Mouse (Mus musculus) heart, embryonic 12.5 days (tissue): Measurements from ENCODE around the gene Tas2r106. TPM values are rescaled to one million over a fixed set of nuclear protein-coding genes. Genes with fewer than 3 reads are reported as not detected.

ENCODE experiments used
- ATAC-seq: fragments of 200-750 bp; cut with Nextera tagmentation; 2 replicates; pipeline ENCODE4 v1.8.0; 2017; ENCODE audit warnings: moderate TSS enrichment, moderate library complexity; ENCODE audit not compliant: insufficient number of reproducible peaks, low FRiP score
- H3K27ac ChIP-seq: fragments of 300-500 bp; sonication (generic); 2 replicates; pipeline ENCODE4 v1.5.1; 2016; ENCODE audit warnings: mild to moderate bottlenecking, moderate library complexity; ENCODE audit not compliant: poor library complexity, severe bottlenecking
- H3K27me3 ChIP-seq: fragments of 300-500 bp; sonication (generic); replicated peaks from 2 replicates; pipeline ENCODE4 v1.6.1; 2016; ENCODE audit warnings: mild to moderate bottlenecking, moderate library complexity
- H3K36me3 ChIP-seq: fragments of 300-500 bp; sonication (generic); 2 replicates; pipeline ENCODE4 v1.6.1; 2016; ENCODE audit warnings: mild to moderate bottlenecking, moderate library complexity
- H3K4me1 ChIP-seq: fragments of 300-500 bp; sonication (generic); replicated peaks from 2 replicates; pipeline ENCODE4 v1.6.1; 2016; ENCODE audit warnings: mild to moderate bottlenecking
- H3K4me2 ChIP-seq: fragments of 300-500 bp; sonication (generic); 2 replicates; pipeline ENCODE4 v1.6.1; 2016; ENCODE audit warnings: mild to moderate bottlenecking, moderate library complexity
- H3K4me3 ChIP-seq: fragments of 300-500 bp; sonication (generic); 2 replicates; pipeline ENCODE4 v1.5.1; 2016; ENCODE audit warnings: mild to moderate bottlenecking
- H3K9ac ChIP-seq: fragments of 300-500 bp; sonication (generic); 2 replicates; pipeline ENCODE4 v1.6.1; 2016; ENCODE audit warnings: mild to moderate bottlenecking, moderate library complexity
- H3K9me3 ChIP-seq: fragments of 300-500 bp; sonication (generic); replicated peaks from 2 replicates; pipeline ENCODE4 v1.6.1; 2016; ENCODE audit warnings: mild to moderate bottlenecking, moderate library complexity
- WGBS: fragments of 180-500 bp; shearing (Covaris S2); methylation state at CpG from one replicate; pipeline ENCODE4 v1.1.7; 2016; 5-methylcytosine and 5-hydroxymethylcytosine counted together
- polyA plus RNA-seq: library from polyadenylated mRNA; unstranded; fragments of >200 nt; fragmentation: Nextera tagmentation; extraction: Ambion mirVana; gene quantifications from 2 replicates; pipeline ENCODE4 v1.2.1, GENCODE M21; 2016

The Tas2r106 gene
- not detected in 2 replicates for polyA plus RNA-seq

DNA sequence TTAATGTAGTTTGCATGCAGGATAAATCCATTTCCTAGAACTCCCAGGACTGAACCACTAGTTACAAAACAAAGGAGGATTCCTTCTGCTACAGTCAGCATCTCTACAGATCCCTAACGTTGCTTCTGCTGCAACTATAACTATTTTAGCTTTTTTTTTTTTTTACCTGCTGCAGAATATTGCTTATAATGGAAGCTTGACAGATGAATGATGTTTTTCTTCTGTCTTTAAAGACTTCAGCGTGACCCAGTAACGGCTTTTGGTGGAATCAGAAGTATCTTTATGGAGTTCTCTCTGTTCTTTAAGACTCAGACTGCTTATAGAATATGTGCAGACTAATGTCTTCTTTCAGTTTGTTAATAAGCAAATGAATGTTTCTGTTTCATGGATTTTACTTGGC is at the start of gene Tas2r106:
Gene Tas2r106 (minus strand): TSS at position 101 of the 400 bp plus-strand sequence.
- no peak within 1 kb of the TSS for H3K4me2 ChIP-seq
- WGBS: 61% methylated on average over 3 of the region's 3 CpGs

DNA sequence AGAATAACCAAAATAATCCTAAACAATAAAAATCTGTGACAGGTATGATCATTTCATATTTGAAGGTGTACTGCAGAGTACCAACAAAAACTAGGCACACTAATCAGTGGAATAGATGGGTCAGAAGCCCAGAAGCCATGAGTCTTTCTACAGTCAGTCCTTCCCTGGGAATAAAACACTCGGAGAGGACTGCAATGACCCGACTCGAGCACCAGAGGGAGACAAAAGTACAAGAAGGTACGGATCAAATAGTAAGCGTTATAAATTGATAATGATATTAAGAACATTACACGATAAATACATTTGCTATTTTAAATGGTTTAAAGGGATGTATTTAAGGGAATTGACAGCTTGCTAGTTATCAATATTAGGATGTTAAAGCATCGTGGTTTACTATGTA is 34.1 kb upstream of the Tas2r106 start:
- WGBS: 32% methylated on average over 7 of the region's 7 CpGs
- Histone ChIP-seq H3K4me1 (no peaks in the 10 kb centered on the region), H3K27ac (no peak overlapping the region), H3K9ac (no peak overlapping the region), H3K27me3 (no peaks in the 10 kb centered on the region), H3K4me2 (no peak overlapping the region), H3K9me3 (0 out of 2 replicates have a peak, but pooled peaks cover 11% of the 10 kb centered on the region), H3K36me3 (no peaks in the 10 kb centered on the region), H3K4me3 (no peak overlapping the region)
- ATAC-seq: no peak

More for the DNA sequence above, at the start of gene Tas2r106:
- H3K36me3 ChIP-seq: no peaks in the 10 kb centered on the region
- no peak for ATAC-seq
- no peaks in the 10 kb centered on the region for H3K4me1 ChIP-seq
- no peak within 1 kb of the TSS for H3K27ac ChIP-seq
- peaks cover 8% of the 10 kb centered on the region for H3K9me3 ChIP-seq
- no peaks in the 10 kb centered on the region for H3K27me3 ChIP-seq
- H3K9ac ChIP-seq: no peak within 1 kb of the TSS
- H3K4me3 ChIP-seq: no peak within 1 kb of the TSS

DNA sequence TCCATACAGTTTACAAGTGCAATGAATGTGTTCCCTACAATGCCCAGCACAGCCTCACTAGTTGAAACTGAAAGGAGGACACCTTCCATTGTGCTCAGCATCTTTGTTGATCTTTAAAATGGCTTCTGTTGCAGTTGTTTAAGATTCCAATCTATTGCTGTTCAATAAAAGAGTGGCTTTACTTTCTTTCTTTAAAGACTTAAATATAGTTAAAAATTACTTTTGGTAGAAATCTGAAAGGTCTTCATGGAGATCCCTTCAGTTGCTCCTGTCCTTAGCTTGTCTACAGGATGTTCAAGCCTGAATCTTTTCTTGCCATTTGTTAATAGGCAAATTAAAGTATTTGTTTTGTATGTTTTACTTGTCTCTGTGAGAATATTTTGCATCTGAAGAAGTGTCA is 11.3 kb upstream of the Tas2r106 start, which contains the start of gene Tas2r114:
Gene Tas2r114 (minus strand): TSS at position 101 of the 400 bp plus-strand sequence.
- Histone ChIP-seq H3K4me1 (no peaks in the 10 kb centered on the region), H3K9me3 (peaks cover 8% of the 10 kb centered on the region), H3K4me3 (no peak within 1 kb of the TSS), H3K9ac (no peak within 1 kb of the TSS), H3K36me3 (no peaks in the 10 kb centered on the region), H3K27me3 (no peaks in the 10 kb centered on the region), H3K27ac (no peak within 1 kb of the TSS), H3K4me2 (no peak within 1 kb of the TSS)
- no peak for ATAC-seq

DNA sequence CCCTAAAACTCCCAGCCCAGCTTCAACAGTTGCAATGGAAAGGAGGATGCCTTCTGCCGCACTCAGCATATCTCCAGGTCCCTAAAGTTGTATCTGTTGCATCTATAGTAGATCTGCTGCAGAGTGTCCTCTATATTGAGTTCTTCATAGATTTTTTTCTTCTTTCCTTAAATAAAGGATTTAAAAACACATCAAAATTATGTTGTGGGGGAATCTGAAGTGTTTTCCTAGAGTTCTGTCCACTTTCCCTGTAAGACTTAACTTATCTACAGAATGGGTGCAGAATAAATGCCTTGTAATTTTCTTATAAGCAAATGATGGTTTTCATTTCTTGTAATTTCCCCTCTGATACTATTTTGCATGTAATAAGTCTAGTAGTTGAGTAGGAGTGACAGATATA is 8.7 kb upstream of the Tas2r106 start, which contains the start of gene Tas2r105:
Gene Tas2r105 (minus strand): TSS at position 101 of the 400 bp plus-strand sequence.
- H3K27me3 ChIP-seq: no peaks in the 10 kb centered on the region

DNA sequence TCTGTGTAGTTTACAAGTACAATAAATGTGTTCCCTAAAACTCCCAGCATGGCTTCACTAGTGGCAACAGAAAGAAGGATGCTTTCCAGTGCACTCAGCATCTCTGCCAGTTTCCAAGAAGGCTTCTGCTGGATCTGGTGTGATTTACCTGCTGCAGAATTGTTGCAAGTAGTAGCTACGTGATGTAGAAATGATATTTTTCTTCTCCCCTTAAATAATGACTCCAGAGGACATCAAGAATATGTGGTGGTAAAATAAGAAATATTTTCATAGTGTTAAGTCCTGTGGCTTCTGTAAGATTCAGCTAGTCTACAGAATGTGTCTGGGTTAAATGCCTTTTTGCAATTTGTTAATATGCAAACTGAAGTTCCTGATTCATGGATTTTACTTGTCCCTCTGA is 7.0 kb upstream of the Tas2r106 start, which contains the start of gene Tas2r104:
Gene Tas2r104 (minus strand): TSS at position 101 of the 400 bp plus-strand sequence.
- H3K4me3 ChIP-seq: no peak within 1 kb of the TSS
- H3K4me2 ChIP-seq: no peak within 1 kb of the TSS
- WGBS: 63% methylated on average over 1 of the region's 1 CpGs
- no peak within 1 kb of the TSS for H3K9ac ChIP-seq
- no peaks in the 10 kb centered on the region for H3K36me3 ChIP-seq
- no peaks in the 10 kb centered on the region for H3K27me3 ChIP-seq
- peaks cover 3% of the 10 kb centered on the region; the same call in 1 of the 2 replicates for H3K9me3 ChIP-seq
- ATAC-seq: no peak
- H3K27ac ChIP-seq: no peak within 1 kb of the TSS
- no peaks in the 10 kb centered on the region for H3K4me1 ChIP-seq

More for the DNA sequence above, 8.7 kb upstream of the Tas2r106 start, which contains the start of gene Tas2r105:
- ATAC-seq: no peak
- H3K4me3 ChIP-seq: no peak within 1 kb of the TSS
- H3K9ac ChIP-seq: no peak within 1 kb of the TSS
- H3K4me1 ChIP-seq: no peaks in the 10 kb centered on the region
- peaks cover 11% of the 10 kb centered on the region for H3K9me3 ChIP-seq
- no peak within 1 kb of the TSS for H3K4me2 ChIP-seq
- no peak within 1 kb of the TSS for H3K27ac ChIP-seq
- H3K36me3 ChIP-seq: no peaks in the 10 kb centered on the region
- 77% methylated on average over 1 of the region's 1 CpGs for WGBS

DNA sequence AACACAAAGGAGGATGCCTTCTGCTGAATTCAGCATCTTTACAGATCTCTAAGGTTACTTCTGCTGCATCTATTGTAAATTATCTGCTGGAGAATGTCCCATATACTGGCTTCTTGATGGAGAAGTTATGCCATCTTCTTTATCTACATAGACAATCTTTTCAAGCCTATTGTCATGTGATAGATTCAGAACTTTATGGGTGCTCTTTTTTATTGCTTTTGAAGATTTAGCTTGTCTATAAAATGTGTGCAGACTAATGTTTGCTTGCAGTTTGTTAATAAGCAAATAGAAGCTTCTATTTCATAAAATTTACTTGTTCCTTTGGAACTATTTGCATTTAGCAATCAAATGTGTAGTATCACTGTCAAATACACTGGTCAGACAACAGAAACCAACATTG is 18.6 kb downstream of the Tas2r106 start, which contains the start of gene Tas2r107:
Gene Tas2r107 (minus strand): TSS at position 101 of the 400 bp plus-strand sequence.
- no peak within 1 kb of the TSS for H3K27ac ChIP-seq
- ATAC-seq: no peak
- no peak within 1 kb of the TSS for H3K9ac ChIP-seq
- peaks cover 10% of the 10 kb centered on the region for H3K9me3 ChIP-seq
- H3K4me3 ChIP-seq: no peak within 1 kb of the TSS
- no peaks in the 10 kb centered on the region for H3K4me1 ChIP-seq
- H3K4me2 ChIP-seq: no peak within 1 kb of the TSS
- H3K36me3 ChIP-seq: no peaks in the 10 kb centered on the region
- H3K27me3 ChIP-seq: no peaks in the 10 kb centered on the region

DNA sequence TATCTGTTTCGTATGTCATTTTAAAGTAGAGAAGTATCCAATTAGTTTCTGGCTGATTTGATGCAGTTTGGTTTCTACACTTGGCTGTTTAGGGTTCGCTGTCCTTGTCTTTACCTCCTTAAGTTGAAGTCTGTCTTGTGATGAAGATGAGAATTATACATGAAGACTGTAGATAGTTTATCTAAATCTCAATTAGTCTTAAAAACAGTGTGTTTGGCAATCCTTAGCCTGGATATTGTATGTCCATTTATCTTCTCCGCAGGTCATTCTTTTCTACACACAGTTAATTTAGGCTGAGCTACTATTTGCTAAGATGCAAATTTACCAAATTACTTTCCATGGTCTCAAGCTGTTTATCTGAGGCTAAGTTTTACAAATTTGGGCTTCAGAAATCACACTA is 47.9 kb downstream of the Tas2r106 start, which contains the start of gene Tas2r130:
Gene Tas2r130 (minus strand): TSS at position 101 of the 400 bp plus-strand sequence.
- ATAC-seq: no peak
- no peaks in the 10 kb centered on the region for H3K27me3 ChIP-seq
- H3K4me2 ChIP-seq: no peak within 1 kb of the TSS
- no peaks in the 10 kb centered on the region for H3K4me1 ChIP-seq
- WGBS: 68% methylated on average over 3 of the region's 3 CpGs
- no peak within 1 kb of the TSS for H3K27ac ChIP-seq
- no peak within 1 kb of the TSS for H3K4me3 ChIP-seq
- no peak within 1 kb of the TSS for H3K9ac ChIP-seq
- peaks cover 5% of the 10 kb centered on the region for H3K9me3 ChIP-seq
- no peaks in the 10 kb centered on the region for H3K36me3 ChIP-seq

Other genes with a start within 250 kb of the Tas2r106 start
- gene 5430401F13Rik, start 192.5 kb downstream of the Tas2r106 start, polyA plus RNA-seq: not detected in 2 replicates
- not detected in 2 replicates for gene Gm6619, start 192.5 kb downstream of the Tas2r106 start, polyA plus RNA-seq
- gene Tas2r130, start 48.0 kb downstream of the Tas2r106 start, polyA plus RNA-seq: not detected in 2 replicates
- not detected in 2 replicates for gene Tas2r107, start 18.7 kb downstream of the Tas2r106 start, polyA plus RNA-seq
- not detected in 2 replicates for gene Tas2r104, start 6.9 kb upstream of the Tas2r106 start, polyA plus RNA-seq
- not detected in 2 replicates for gene Tas2r105, start 8.6 kb upstream of the Tas2r106 start, polyA plus RNA-seq
- not detected in 2 replicates for gene Tas2r114, start 11.2 kb upstream of the Tas2r106 start, polyA plus RNA-seq